Mouse (Mus musculus) CH12.LX (cell line): ENCODE data around the gene Usp46.

Experiments used
- CTCF ChIP-seq, 2 experiments: IDR thresholded peaks in 1 of 2; conservative IDR thresholded peaks in 1 of 2; 2 replicates each; pipeline ENCODE4 v1.5.1; 2011 to 2012; ENCODE audit warnings: low read depth in 2 of 2, low read length in 2 of 2, improper control_type of control experiment in 1 of 2, inconsistent platforms in 1 of 2, mild to moderate bottlenecking in 1 of 2, moderate library complexity in 1 of 2
- POLR2A ChIP-seq: IDR thresholded peaks from 2 replicates; pipeline ENCODE4 v1.6.1; 2011; ENCODE audit warnings: low read depth, mild to moderate bottlenecking, improper control_type of control experiment, low read length

DNA sequence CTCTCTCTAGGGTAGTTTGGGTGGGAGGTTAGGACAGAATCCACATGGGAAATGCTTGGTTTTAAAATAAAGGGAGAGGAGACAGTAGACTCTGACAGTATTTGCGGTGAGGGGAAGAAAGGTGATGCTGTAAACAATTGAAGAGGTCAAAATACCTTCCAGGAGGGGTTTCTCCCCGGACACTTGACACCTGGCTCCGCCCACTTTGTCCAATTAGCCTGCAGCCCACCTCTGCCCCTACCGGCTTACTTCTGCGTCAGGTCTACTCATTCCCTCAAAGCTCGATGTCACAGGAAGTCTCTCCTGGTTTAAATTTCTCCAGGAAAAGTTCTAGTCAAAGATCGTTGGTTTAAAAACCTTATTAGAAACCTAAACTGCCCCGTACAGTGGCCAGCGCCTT is 8.5 kb upstream of the Usp46 start:
- TF ChIP-seq CTCF (conservative IDR thresholded peaks at IDR 0.05 in 1 of 2, IDR thresholded peaks at IDR 0.05 in 1 of 2; ENCODE audit: low read depth in 2 of 2, low read length in 2 of 2), result no peak
- no peak for TF ChIP-seq POLR2A
